ENCODE assay signal across 17 mouse cellular contexts in genomic region chr3:102095412-102095811, GRCm38 (mm10). TPM values are rescaled to one million over a fixed set of nuclear protein-coding genes. Genes with fewer than 3 reads are reported as not detected.
DNase-seq lines count a peak whose midpoint lies in the region; ATAC-seq and TF ChIP-seq lines count a peak whose summit lies in the region.
"Had no signal": no experiment of that assay in that cellular context is flagged by ENCODE, and none has a peak within 500 bp of the region (broad histone marks: within the 10 kb centered on the region; RNA-seq: fewer than 3 reads in every experiment).

No protein-coding gene starts in this region.

- peak; percentile 97 for DNase-seq in heart, adult 11 months
- no peak for DNase-seq in heart, embryonic 10.5 days (ENCODE audit: low spot score)
- DNase-seq in lung, embryonic 14.5 days, result peak; percentile 27
- DNase-seq in lung, postnatal 0 days (ENCODE audit: low spot score), result no peak
- peak; percentile 26 to 36 for DNase-seq in gastrocnemius, postnatal 36 days
- no peak for DNase-seq in layer of hippocampus, adult 8-10 months (ENCODE audit: low spot score in 2 of 2)
- no peak for DNase-seq in adrenal gland, postnatal 10 days
- DNase-seq: adrenal gland, adult 8-10 months; cerebellum, adult 8-10 months; kidney, adult 18-20 months; layer of hippocampus, postnatal 36 days; lung, postnatal 14 days; right cerebral cortex, postnatal 14 days; thymus, postnatal 14 days had no signal

- H3K36me3 ChIP-seq in heart, embryonic 10.5 days, result no peaks in the 10 kb centered on the region
- H3K36me3 ChIP-seq in lung, embryonic 14.5 days (ENCODE audit: insufficient read depth), result no peaks in the 10 kb centered on the region
- H3K36me3 ChIP-seq in lung, postnatal 0 days (ENCODE audit: insufficient read depth, low read length), result no peaks in the 10 kb centered on the region
- H3K36me3 ChIP-seq in stomach, embryonic 16.5 days (ENCODE audit: control insufficient read depth, insufficient read depth, low read length), result no peaks in the 10 kb centered on the region
- H3K36me3 ChIP-seq: limb, embryonic 13.5 days had no signal

- H3K27ac ChIP-seq in heart, embryonic 10.5 days, result no peak overlapping the region
- H3K27ac ChIP-seq in lung, embryonic 14.5 days (ENCODE audit: low read depth), result no peak overlapping the region
- H3K27ac ChIP-seq in lung, postnatal 0 days (ENCODE audit: low read length), result no peak overlapping the region
- peak overlapping the region; percentile 4; the same call in 1 of the 2 replicates for H3K27ac ChIP-seq in stomach, embryonic 16.5 days (ENCODE audit: low read length)
- H3K27ac ChIP-seq: limb, embryonic 13.5 days had no signal

- no peak overlapping the region for H3K4me2 ChIP-seq in lung, embryonic 14.5 days
- H3K4me2 ChIP-seq in lung, postnatal 0 days (replicated peaks; ENCODE audit: low read depth, low read length), result no peak overlapping the region
- no peak overlapping the region for H3K4me2 ChIP-seq in stomach, embryonic 16.5 days (ENCODE audit: low read depth, low read length)
- H3K4me2 ChIP-seq: limb, embryonic 13.5 days; midbrain, embryonic 11.5 days had no signal

- no peaks in the 10 kb centered on the region for H3K9me3 ChIP-seq in heart, embryonic 10.5 days
- no peaks in the 10 kb centered on the region for H3K9me3 ChIP-seq in lung, embryonic 14.5 days (ENCODE audit: low read depth, low read length)
- H3K9me3 ChIP-seq in lung, postnatal 0 days (ENCODE audit: low read length), result no peaks in the 10 kb centered on the region
- no peaks in the 10 kb centered on the region for H3K9me3 ChIP-seq in stomach, embryonic 16.5 days (replicated peaks; ENCODE audit: control insufficient read depth, low read length)
- H3K9me3 ChIP-seq: limb, embryonic 13.5 days had no signal

- WGBS in heart, embryonic 10.5 days, result 73% methylated on average over 5 of the region's 5 CpGs
- 49% methylated on average over 5 of the region's 5 CpGs for WGBS in lung, embryonic 14.5 days
- 44% methylated on average over 5 of the region's 5 CpGs for WGBS in lung, postnatal 0 days
- 43% methylated on average over 5 of the region's 5 CpGs for WGBS in stomach, embryonic 16.5 days

- no peak overlapping the region for H3K9ac ChIP-seq in lung, embryonic 14.5 days
- H3K9ac ChIP-seq in lung, postnatal 0 days (replicated peaks; ENCODE audit: low read depth), result no peak overlapping the region
- H3K9ac ChIP-seq in stomach, embryonic 16.5 days (ENCODE audit: low read length), result no peak overlapping the region
- H3K9ac ChIP-seq: limb, embryonic 13.5 days had no signal

- no peak for TF ChIP-seq CTCF in lung, embryonic 14.5 days (IDR thresholded peaks at IDR 0.05; ENCODE audit: low read depth)
- TF ChIP-seq CTCF in lung, postnatal 0 days (IDR thresholded peaks at IDR 0.05), result no peak

- ATAC-seq in lung, embryonic 14.5 days (ENCODE audit: insufficient read depth), result no peak
- ATAC-seq in lung, postnatal 0 days, result no peak
- ATAC-seq in stomach, embryonic 16.5 days (ENCODE audit: insufficient read depth, low FRiP score), result peak; percentile 56; the same call in 1 of the 2 replicates

- TF ChIP-seq EP300 in lung, postnatal 0 days (IDR thresholded peaks at IDR 0.05), result no peak

- H3K4me3 ChIP-seq in heart, embryonic 10.5 days, result no peak overlapping the region
- H3K4me3 ChIP-seq in lung, embryonic 14.5 days (ENCODE audit: low read depth, low read length), result no peak overlapping the region
- no peak overlapping the region for H3K4me3 ChIP-seq in lung, postnatal 0 days (ENCODE audit: low read depth, low read length)
- no peak overlapping the region for H3K4me3 ChIP-seq in stomach, embryonic 16.5 days (replicated peaks; ENCODE audit: low read length)
- H3K4me3 ChIP-seq: limb, embryonic 13.5 days had no signal

- intact Hi-C loops in gastrocnemius, postnatal 36 days (cut with DNase I), result no loop called here

- H3K27me3 ChIP-seq in heart, embryonic 10.5 days (ENCODE audit: insufficient read depth, poor library complexity, severe bottlenecking), result no peaks in the 10 kb centered on the region
- H3K27me3 ChIP-seq in lung, embryonic 14.5 days (ENCODE audit: insufficient read depth, low read length), result no peaks in the 10 kb centered on the region
- no peaks in the 10 kb centered on the region for H3K27me3 ChIP-seq in lung, postnatal 0 days (replicated peaks; ENCODE audit: insufficient read depth, low read length)
- H3K27me3 ChIP-seq in stomach, embryonic 16.5 days (ENCODE audit: control insufficient read depth, insufficient read depth, low read length), result no peaks in the 10 kb centered on the region
- H3K27me3 ChIP-seq: limb, embryonic 13.5 days had no signal

- H3K4me1 ChIP-seq in heart, embryonic 10.5 days, result peaks cover 17% of the 10 kb centered on the region
- no peaks in the 10 kb centered on the region for H3K4me1 ChIP-seq in lung, embryonic 14.5 days (ENCODE audit: insufficient read depth)
- no peaks in the 10 kb centered on the region for H3K4me1 ChIP-seq in lung, postnatal 0 days (ENCODE audit: insufficient read depth, low read depth, low read length)
- no peaks in the 10 kb centered on the region for H3K4me1 ChIP-seq in stomach, embryonic 16.5 days (ENCODE audit: control insufficient read depth, insufficient read depth, low read length)

RNA-seq across cellular contexts. Expression of gene Casq2, which starts 9.2 kb away (rescaled TPM):
- polyA plus RNA-seq in heart, embryonic 10.5 days (2016; fragmentation: Nextera tagmentation; extraction: Ambion mirVana), result 5.6 and 19.8 TPM in 2 replicates
- 0.43 and 3.6 TPM in 2 replicates for polyA plus RNA-seq in lung, embryonic 14.5 days (2014; fragmentation: Nextera tagmentation; extraction: Ambion mirVana)
- 7.0 and 9.0 TPM in 2 replicates for polyA plus RNA-seq in lung, postnatal 0 days (2015; fragmentation: Nextera tagmentation; extraction: Ambion mirVana)
- total RNA-seq in gastrocnemius, postnatal 36 days (2021), result 10 to 100 TPM; 32.1 to 71.4 TPM
- polyA plus RNA-seq in stomach, embryonic 16.5 days (2015; fragmentation: Nextera tagmentation; extraction: Ambion mirVana), result 3.9 and 45.9 TPM in 2 replicates
- total RNA-seq in layer of hippocampus, adult 8-10 months (2022), result 1 to 10 TPM in 2 of 4 experiments, under 1 TPM in 2; 0.86 to 2.8 (median 1.0) TPM
- total RNA-seq in adrenal gland, postnatal 10 days (2021), result 10 to 100 TPM in 1 of 2 experiments, 1 to 10 TPM in 1; 6.8 to 49.9 TPM
- polyA plus RNA-seq: midbrain, embryonic 11.5 days had no signal

Comparison
In these comparisons a context has a peak if more than half of its experiments do, and no peak if none do; other contexts are left out.
1. DNase-seq: peak in heart, adult 11 months (single experiment), lung, embryonic 14.5 days (single experiment) and gastrocnemius, postnatal 36 days (2 of 2); none in heart, embryonic 10.5 days (single experiment), lung, postnatal 0 days (single experiment), layer of hippocampus, adult 8-10 months (0 of 2) and adrenal gland, postnatal 10 days (single experiment).